Mouse (Mus musculus) ovary, postnatal 36 days (tissue): ENCODE data around the gene Cish.

Experiments used
- DNase-seq: peaks from one replicate; pipeline ENCODE4 v3.0.0; 2022; ENCODE audit warnings: low spot score, mixed read lengths

Gene Cish

GRCm38 (mm10) chr9:107323558-107323957 is 27.7 kb downstream of the Cish start:
- DNase-seq = peak; percentile 35

DNA sequence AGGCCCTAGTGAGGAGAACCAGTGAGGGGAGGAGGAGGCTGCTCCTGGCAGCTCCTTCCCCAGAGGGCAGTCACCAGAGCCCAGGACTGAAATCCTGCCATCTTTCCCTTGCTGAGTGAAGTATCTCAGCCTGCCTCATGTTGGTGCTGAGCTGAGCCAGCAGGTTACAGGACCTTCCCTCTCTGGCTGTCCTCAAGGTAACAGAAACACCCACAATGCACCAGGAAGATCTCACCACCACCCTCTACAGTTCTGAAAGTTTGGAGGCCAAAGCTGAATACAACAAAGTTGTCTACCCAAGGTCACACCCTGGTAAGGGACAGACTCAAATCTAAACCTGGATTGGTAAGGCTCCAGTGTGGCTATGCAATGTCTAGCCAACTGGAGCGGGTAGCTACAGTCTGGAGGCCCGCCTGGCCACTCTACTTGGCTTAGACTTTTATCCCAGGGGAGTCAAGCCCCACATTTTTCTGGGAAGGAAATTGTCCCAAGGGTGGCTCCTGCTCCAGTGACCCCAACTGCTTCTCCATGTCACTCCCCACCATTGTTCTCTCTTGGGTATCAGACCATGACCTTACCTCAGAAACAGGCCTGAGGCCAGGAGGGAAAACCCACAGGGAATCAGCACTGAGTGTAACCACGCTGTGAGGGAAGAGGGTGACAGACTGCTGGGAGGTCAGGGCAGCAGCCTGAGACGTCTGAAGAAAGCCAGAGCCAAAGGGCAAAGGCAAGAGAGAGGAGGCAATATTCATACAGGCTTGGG is 29.2 kb downstream of the Cish start:
- DNase-seq = no peak

DNA sequence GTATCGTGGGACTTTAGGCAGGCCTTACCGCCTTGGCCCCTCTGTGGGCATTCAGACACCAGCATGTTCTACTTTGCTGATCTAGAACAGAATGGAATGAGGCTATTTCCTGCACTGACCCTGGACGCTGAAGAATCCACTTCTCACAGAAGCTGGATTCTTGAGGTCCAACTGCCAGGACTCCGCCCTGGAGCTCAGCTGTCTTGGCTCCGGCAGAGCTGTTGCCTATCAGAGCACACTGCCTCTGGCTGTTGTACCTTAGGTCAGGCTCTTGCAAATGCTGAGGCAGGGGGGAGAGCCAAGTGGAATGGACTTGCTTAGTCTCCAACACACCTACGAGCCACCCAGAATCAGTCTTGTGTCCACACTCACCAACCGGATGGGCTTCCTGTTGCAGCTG is 30.1 kb downstream of the Cish start:
- DNase-seq = no peak

- no peak for DNase-seq
Measured at GRCm38 (mm10) chr9:107327879-107328620, 32.2 kb downstream of the Cish start.

DNA sequence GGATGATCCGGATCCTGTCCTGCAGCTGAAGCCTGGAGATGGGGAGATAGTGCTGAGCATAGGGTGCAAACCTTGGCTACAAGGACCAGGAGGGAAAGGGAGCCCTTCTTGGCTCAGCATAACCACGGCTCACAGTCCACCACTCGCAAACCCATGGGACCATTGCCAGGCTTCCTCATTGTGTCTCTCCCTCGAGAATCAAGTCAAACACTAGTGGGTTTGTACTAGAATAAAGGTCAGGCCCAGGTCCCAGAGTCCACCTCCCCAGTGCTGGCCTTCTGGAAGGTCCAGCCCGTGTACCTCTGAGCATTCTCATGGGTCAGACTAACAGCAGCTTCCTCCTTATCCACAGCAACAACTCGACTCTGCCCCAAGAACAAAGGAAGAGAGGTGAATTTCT is 35.0 kb downstream of the Cish start:
- DNase-seq = no peak

DNA sequence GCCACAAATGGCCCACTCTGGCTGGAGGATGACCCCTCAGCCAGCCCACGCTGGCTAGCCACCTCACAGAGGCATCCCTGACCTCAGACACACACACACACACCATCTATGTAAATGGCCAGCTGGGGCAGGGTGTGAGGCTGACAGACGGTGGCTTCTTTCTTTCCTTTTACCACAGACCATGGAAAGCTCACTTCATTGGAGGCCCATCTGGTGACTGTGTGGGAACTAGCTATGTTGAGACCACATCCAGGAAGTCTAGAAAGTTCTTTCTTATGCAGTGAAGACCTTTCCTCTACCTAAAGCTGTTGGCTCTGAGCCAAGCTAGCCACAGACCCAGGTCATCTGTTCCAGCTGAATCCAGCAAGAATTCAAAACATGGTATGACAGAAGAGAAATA is 37.9 kb downstream of the Cish start:
- no peak for DNase-seq

DNA sequence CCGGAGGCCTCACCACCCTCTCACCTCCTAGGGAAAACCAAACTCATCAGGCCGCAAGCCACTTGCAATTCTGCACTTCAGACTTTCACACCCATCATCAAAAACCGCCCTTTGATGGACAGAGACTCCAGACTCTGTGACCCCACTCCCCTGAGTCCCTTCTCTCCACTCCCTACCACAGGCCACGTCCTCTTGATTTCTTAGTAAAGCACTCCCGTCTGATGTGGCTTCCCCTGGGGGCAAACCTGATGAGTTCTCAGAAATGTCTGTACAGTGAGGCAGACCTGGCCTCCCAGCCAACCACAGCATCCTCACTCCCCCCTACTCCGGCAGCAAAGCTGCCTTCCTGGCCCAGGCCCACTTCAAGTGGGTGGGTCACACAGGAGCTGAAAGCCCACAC is 38.5 kb downstream of the Cish start:
- DNase-seq = no peak

DNA sequence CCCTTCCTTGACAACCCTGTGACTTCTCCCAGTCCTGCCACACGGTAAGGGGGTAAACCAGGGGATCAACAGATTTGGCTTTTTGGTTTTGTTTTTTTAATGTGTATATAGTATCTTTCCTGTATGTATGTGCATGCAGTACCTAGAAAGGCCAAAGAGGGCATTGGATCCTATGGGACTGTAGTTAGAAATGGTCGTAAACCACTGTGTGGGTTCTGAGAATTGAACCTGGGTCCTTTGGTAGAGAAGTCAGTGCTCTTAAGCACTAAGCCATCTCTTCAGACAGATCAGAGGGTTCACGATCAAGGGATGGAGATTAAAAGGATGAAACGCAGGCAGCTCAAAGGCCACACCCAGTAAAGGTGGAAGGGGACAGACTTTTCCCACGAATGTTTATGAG is 39.2 kb downstream of the Cish start:
- no peak for DNase-seq

DNA sequence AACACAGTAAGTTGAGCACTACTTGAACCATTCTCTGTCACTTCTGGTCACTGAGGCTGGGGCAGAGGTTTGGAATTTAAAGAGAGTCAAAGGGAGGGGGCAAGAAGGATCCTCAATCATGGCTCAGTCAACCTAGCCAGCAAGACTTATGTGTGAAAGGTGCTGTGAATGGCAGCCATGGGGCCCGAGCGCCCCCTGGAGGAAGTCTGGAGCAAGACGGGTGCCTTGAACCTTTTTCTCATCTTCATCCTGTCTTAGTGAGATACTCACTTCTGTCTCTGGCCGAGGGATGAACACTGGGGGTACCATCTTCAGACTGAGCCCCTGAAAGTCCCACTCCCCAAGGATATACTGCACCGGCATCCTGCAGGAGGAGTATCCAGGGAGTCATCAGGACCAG is 40.1 kb downstream of the Cish start:
- DNase-seq = peak; percentile 69

- DNase-seq = no peak
Measured at GRCm38 (mm10) chr9:107336386-107336785, 40.6 kb downstream of the Cish start.

GRCm38 (mm10) chr9:107338172-107338883 is 42.5 kb downstream of the Cish start, which contains the start of gene Hemk1:
Gene Hemk1, minus strand, starts transcription at chr9:107338350.
- peak; percentile 74 for DNase-seq

DNA sequence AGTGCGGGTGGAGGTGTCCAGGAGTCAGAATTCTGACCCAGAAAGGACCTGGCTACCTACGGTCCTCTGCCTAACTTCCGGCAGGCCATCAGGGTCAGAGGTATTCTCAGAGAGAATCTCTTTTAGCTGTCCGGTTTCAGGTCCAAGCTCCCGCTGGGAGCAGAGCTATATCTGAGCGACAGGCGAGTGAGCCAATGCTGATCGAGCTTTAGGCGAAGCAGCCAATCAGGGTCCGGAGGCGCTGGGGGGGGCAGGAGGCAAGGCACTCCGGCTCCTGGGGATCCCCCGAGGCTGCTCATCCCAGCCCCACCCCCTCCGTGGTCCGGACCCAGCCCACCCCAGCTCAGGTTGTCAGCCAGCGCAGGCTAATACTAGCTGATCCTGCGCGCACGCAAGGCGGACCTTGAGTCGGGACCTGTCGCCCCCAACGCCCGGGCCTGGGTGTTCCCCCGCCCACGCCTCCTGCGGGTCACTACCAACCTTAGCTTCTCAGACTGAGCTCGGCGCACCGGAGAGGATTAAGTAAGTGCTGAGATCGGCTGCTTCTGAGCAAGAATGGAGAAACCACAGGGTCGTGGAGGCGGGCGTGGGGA is 44.5 kb downstream of the Cish start, which contains the start of gene 6430571L13Rik:
Gene 6430571L13Rik (plus strand): TSS at position 336 of the 593 bp plus-strand sequence.
- peak; percentile 92 for DNase-seq

DNA sequence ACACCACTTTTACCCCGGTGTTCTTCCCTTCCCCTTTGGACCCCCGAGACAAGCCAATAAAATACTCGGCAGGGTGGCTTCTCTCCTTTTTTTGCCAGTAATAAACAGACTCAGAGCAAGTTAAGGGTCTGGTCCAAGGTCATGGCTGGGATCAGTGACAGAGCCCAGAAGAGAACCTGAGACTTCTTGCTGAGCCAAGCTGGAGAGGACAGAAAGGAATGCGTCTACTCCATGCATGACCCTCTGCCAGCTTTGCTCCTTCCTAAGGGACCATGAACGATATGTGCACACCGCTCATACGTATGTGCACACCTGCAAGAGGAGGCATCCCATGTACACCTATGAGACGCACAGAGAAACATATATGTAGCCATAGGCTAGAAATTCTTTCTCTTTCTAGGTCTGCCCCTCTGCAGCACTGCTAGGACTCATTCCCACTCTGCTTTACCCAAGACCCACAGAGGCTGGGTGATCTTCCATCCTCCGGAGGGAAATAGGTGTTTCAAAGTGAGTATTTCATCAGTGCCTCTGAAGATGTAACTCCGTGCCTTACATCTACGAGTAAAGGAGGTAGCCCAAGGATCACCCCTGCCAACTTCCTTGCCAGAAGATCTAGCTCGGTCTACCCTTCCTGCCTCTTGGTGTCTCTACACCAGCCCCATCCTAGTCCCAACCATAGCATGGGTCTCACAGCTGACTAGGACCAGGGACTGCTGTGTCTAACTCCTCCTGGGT is 45.3 kb downstream of the Cish start:
- DNase-seq = no peak

DNA sequence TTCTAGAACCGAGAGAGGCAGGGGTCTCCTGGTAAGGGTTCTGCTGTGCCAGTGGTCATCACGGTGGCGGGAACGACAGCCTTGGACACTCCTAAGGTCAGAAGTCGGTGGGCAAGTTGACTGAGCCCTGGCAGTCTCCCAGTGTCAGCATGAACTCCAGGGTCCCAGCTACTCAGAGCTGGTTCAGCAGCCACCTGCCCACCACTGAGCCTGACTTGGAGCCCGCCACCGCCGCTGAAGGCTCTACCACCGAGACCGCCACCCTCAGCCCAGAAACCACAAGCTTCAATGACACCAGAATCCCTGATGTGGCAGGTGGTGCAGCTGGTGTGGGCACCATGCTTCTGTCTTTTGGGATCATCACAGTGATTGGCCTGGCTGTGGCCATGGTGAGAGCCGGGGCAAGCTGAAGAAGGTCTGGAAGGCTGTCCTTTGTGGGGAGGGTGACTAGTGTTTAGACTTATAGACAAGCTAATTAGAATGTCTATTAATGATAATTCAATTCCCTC is 46.4 kb downstream of the Cish start:
- no peak for DNase-seq

DNA sequence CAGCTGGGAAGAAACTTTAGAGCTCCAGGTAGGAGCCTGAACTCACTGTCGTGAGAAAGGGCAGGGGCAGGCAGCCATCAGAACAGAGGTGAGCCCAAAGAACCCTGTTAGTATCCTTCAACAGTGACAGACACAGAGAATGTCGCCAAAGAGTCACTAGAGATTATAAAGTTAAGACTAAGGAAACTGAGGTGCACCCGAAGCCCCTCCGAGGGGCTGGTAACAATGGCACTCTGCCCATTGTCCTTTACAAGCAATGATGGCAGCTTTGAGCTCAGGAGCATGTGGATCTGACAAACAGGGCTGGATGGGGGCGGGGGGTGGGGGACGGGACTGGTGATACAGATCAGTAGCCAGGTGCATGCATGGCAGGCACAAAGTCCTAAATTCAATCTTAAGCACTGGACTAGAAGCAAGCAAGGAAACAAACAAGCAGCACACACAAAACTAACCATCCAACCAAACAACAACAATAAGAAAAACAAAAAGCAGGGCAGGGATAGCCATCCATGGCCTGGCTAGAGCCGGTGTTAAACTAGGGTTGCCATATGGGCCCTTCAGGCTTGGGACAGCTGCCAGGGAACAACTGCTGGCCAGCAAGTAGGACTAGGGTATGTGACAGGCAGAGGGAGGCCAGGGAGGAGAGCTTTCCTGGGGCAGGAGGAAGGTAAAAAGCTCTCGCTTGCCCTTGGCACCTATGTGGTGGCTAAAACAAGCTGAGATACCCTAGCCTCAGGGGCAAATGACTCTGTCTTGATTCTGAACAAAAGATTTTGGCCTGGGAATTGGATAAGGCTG is 47.5 kb downstream of the Cish start:
- DNase-seq = no peak

- no peak for DNase-seq
Measured at GRCm38 (mm10) chr9:107344027-107344426, 48.2 kb downstream of the Cish start.

GRCm38 (mm10) chr9:107346081-107346480 is 50.3 kb downstream of the Cish start:
- DNase-seq = no peak

DNA sequence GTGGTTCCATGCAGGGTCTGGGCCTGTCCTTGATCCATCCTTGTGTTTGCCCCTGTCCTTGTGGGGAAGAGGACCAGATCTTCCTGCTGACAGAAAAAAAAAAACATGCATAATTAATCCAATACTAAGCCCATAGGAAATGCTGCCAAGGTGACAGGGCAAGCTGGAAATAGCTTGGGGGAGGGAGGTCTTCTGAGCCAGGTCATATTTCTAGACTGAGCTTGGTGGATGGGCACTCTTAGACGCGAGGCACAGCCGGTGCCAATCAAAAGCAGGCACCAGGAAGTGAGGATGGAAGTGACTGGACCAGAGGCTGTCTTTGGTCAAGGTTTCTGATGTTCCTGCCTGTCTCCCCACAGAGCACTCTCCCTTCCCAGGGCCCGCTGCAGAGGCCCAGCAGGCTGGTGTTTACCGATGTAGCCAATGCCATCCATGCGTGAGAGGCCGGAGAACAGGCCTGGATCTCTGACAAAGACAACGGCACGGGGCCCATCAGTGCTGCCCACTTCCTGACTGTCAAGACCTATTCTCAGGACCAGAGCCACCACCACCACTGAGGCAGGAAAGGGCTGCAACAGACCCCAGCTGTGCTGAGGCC is 51.9 kb downstream of the Cish start:
- DNase-seq = no peak

DNA sequence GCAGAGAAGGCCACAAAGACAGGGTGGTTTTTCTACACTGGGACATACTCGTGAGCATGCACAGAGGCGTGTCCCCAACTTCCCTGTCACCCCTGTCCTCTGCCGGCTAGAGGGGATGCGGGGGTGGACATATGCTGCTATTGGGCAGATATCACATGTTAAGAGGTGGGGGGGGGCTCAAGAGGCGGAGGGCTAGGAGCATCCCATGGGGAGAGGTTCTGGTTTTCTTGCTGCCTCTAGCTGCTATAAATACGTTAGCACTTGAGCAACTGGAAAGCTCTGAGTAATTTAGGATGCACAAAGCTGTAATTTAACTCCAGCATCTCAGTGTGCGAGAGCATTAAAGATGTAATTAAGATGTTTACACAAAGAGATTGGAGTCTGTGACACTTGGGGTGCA is 53.5 kb downstream of the Cish start:
- DNase-seq = no peak
